Mouse (Mus musculus) heart, adult 2 months (tissue): Measurements from ENCODE around the gene Col6a4. TPM values are rescaled to one million over a fixed set of nuclear protein-coding genes. Genes with fewer than 3 reads are reported as not detected.

ENCODE experiments used
- DNase-seq, 2 experiments: peaks; one replicate each; pipeline ENCODE4 v3.0.0; 2021
- H3K27ac ChIP-seq: fragments of 200-600 bp; 2 replicates; pipeline ENCODE4 v1.8.1; 2022
- H3K27me3 ChIP-seq: fragments of 200-500 bp; 2 replicates; pipeline ENCODE4 v1.6.1; 2012; ENCODE audit warnings: mild to moderate bottlenecking, low read length, inconsistent platforms, mixed read lengths; ENCODE audit not compliant: control insufficient read depth, insufficient read depth
- H3K36me3 ChIP-seq: fragments of 200-500 bp; 2 replicates; pipeline ENCODE4 v1.6.1; 2012; ENCODE audit warnings: low read length, inconsistent platforms; ENCODE audit not compliant: control insufficient read depth, insufficient read depth
- H3K4me1 ChIP-seq: fragments of 200-500 bp; 2 replicates; pipeline ENCODE4 v1.6.1; 2011; ENCODE audit warnings: low read length; ENCODE audit not compliant: control insufficient read depth, insufficient read depth
- H3K4me3 ChIP-seq: fragments of 200-600 bp; 2 replicates; pipeline ENCODE4 v1.8.1; 2022
- H3K79me2 ChIP-seq: fragments of 200-500 bp; replicated peaks from 2 replicates; pipeline ENCODE4 v1.6.1; 2012; ENCODE audit warnings: mild to moderate bottlenecking, inconsistent platforms, low read length, moderate library complexity, mixed read lengths; ENCODE audit not compliant: control insufficient read depth, insufficient read depth
- H3K9ac ChIP-seq: fragments of 200-500 bp; 2 replicates; pipeline ENCODE4 v1.6.1; 2012; ENCODE audit warnings: low read depth, mild to moderate bottlenecking, control low read depth, inconsistent platforms, low read length, mixed read lengths
- CTCF ChIP-seq: fragments of 200-600 bp; IDR thresholded peaks from 2 replicates; pipeline ENCODE4 v1.8.1; 2022; ENCODE audit warnings: antibody characterized with exemption, mild to moderate bottlenecking, moderate library complexity
- EP300 ChIP-seq: fragments of 200-500 bp; IDR thresholded peaks from 2 replicates; pipeline ENCODE4 v1.6.1; 2011; ENCODE audit warnings: low read depth, low read length, control low read depth; ENCODE audit not compliant: insufficient read depth
- POLR2A ChIP-seq: fragments of 200-500 bp; IDR thresholded peaks from 2 replicates; pipeline ENCODE4 v1.6.1; 2011; ENCODE audit warnings: mild to moderate bottlenecking, low read depth, low read length, control low read depth; ENCODE audit not compliant: insufficient read depth
- WGBS: fragments of 180-500 bp; shearing (Covaris S2); methylation state at CpG from one replicate; pipeline ENCODE4 v1.1.7; 2018; 5-methylcytosine and 5-hydroxymethylcytosine counted together
- intact Hi-C: fragments of 180-260 bp; cut with DNase I; formaldehyde crosslinking; loops from one replicate; pipeline ENCODE4 v1.15.1; 2025
- polyA plus RNA-seq: library from polyadenylated mRNA; depleted of rRNA; stranded (reverse); fragments of >200 nt; gene quantifications from 2 replicates; pipeline ENCODE4 v1.2.3, GENCODE M21; 2012
- total RNA-seq, 2 experiments: library from RNA; stranded (reverse); gene quantifications; 2 replicates each; pipeline ENCODE4 v1.2.3; 2021

Gene Col6a4
- total and polyA plus RNA-seq, 3 experiments, result not detected

- Histone ChIP-seq H3K36me3 (no peaks in the 10 kb centered on the region), H3K9ac (no peak overlapping the region), H3K4me1 (no peaks in the 10 kb centered on the region), H3K79me2 (no peaks in the 10 kb centered on the region), H3K27ac (no peak overlapping the region), H3K4me3 (no peak overlapping the region), H3K27me3 (no peaks in the 10 kb centered on the region)
- DNase-seq, result no peak
- intact Hi-C loops, result no loop called here
- TF ChIP-seq EP300 (no peak), CTCF (no peak), POLR2A (no peak)
- 70% methylated on average over 7 of the region's 7 CpGs for WGBS
Observed at GRCm38 (mm10) chr9:106130250-106130649, 33.7 kb upstream of the Col6a4 start.

GRCm38 (mm10) chr9:106129072-106129471 is 32.5 kb upstream of the Col6a4 start:
- no peaks in the 10 kb centered on the region for H3K27me3 ChIP-seq
- TF ChIP-seq CTCF (no peak), POLR2A (no peak), EP300 (no peak)
- no peaks in the 10 kb centered on the region for H3K4me1 ChIP-seq
- H3K79me2 ChIP-seq, result no peaks in the 10 kb centered on the region
- WGBS, result 56% methylated on average over 2 of the region's 2 CpGs
- intact Hi-C loops, result no loop called here
- no peak overlapping the region for H3K4me3 ChIP-seq
- H3K36me3 ChIP-seq, result no peaks in the 10 kb centered on the region
- DNase-seq, result no peak
- H3K27ac ChIP-seq, result no peak overlapping the region
- no peak overlapping the region for H3K9ac ChIP-seq

- no peak for DNase-seq
- no peak overlapping the region for H3K9ac ChIP-seq
- intact Hi-C loops, result no loop called here
- no peaks in the 10 kb centered on the region for H3K27me3 ChIP-seq
- H3K4me1 ChIP-seq, result no peaks in the 10 kb centered on the region
- no peak for TF ChIP-seq POLR2A
- no peak for TF ChIP-seq CTCF
- no peak for TF ChIP-seq EP300
- H3K36me3 ChIP-seq, result no peaks in the 10 kb centered on the region
- no peaks in the 10 kb centered on the region for H3K79me2 ChIP-seq
- 61% methylated on average over 2 of the region's 2 CpGs for WGBS
- no peak overlapping the region for H3K4me3 ChIP-seq
- H3K27ac ChIP-seq, result no peak overlapping the region
Observed at GRCm38 (mm10) chr9:106126786-106127251, 30.2 kb upstream of the Col6a4 start.

- H3K79me2 ChIP-seq, result no peaks in the 10 kb centered on the region
- no peak overlapping the region for H3K27ac ChIP-seq
- intact Hi-C loops, result loop anchor here (5.0 kb wide), 1 partner anchor 89 kb away; no protein-coding TSS in a partner anchor
- no peaks in the 10 kb centered on the region for H3K27me3 ChIP-seq
- 46% methylated on average over 4 of the region's 4 CpGs for WGBS
- no peak overlapping the region for H3K4me3 ChIP-seq
- H3K9ac ChIP-seq, result no peak overlapping the region
- no peaks in the 10 kb centered on the region for H3K4me1 ChIP-seq
- H3K36me3 ChIP-seq, result no peaks in the 10 kb centered on the region
- TF ChIP-seq CTCF, result peak; percentile 70
- no peak for TF ChIP-seq POLR2A
- no peak for DNase-seq
Observed at GRCm38 (mm10) chr9:106123599-106123998, 27.0 kb upstream of the Col6a4 start.

DNA sequence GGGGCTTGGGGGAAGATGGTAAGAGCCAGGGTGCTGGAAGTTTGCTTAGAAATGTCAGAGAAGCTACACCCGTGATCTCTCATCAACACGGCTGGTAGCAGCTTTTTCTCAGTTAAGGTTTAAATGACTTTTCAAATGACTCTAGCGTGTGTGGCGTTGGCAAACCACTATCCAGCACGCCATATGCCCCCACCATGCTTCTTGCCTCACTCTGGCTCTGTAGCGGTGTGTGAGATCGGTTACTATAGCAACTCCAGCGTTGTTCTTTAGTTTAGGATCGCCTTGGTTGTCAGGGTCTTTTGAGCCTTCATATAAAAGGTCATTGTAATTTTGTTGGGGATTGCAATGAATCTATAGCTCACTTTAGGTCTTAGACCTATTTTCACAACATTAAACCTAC is 22.5 kb upstream of the Col6a4 start:
- Histone ChIP-seq H3K4me3 (no peak overlapping the region), H3K4me1 (no peaks in the 10 kb centered on the region), H3K9ac (no peak overlapping the region), H3K36me3 (no peaks in the 10 kb centered on the region), H3K27ac (no peak overlapping the region), H3K27me3 (no peaks in the 10 kb centered on the region), H3K79me2 (no peaks in the 10 kb centered on the region)
- no peak for DNase-seq
- TF ChIP-seq EP300 (no peak), POLR2A (no peak), CTCF (no peak)
- intact Hi-C loops, result loop anchor here (10.0 kb wide), 1 partner anchor 424 kb away; no protein-coding TSS in a partner anchor
- WGBS, result 72% methylated on average over 9 of the region's 9 CpGs

- no peak for TF ChIP-seq CTCF
- TF ChIP-seq EP300, result no peak
- TF ChIP-seq POLR2A, result no peak
- Histone ChIP-seq H3K27ac (no peak overlapping the region), H3K27me3 (no peaks in the 10 kb centered on the region), H3K4me1 (no peaks in the 10 kb centered on the region), H3K79me2 (no peaks in the 10 kb centered on the region), H3K9ac (no peak overlapping the region), H3K4me3 (no peak overlapping the region), H3K36me3 (no peaks in the 10 kb centered on the region)
- intact Hi-C loops, result loop anchor here (10.0 kb wide), 1 partner anchor 421 kb away; no protein-coding TSS in a partner anchor
- no peak for DNase-seq
- WGBS, result 30% methylated on average over 13 of the region's 13 CpGs
Observed at GRCm38 (mm10) chr9:106115801-106116424, 19.3 kb upstream of the Col6a4 start.
